Mouse (Mus musculus): ENCODE measurements around the gene Tenm2. TPM values are rescaled to one million over a fixed set of nuclear protein-coding genes. Genes with fewer than 3 reads are reported as not detected.

Tenm2 gene
- polyA plus RNA-seq, 1 experiment from 2014 or later = 77.0 TPM

- H3K4me3 ChIP-seq (ENCODE audit: low read depth, low read length) = no peak overlapping the region
- peaks cover 20% of the 10 kb centered on the region for H3K4me1 ChIP-seq (ENCODE audit: control insufficient read depth, insufficient read depth, low read length)
- no peaks in the 10 kb centered on the region for H3K36me3 ChIP-seq (ENCODE audit: control insufficient read depth, insufficient read depth, low read length)
- H3K4me2 ChIP-seq (ENCODE audit: low read length) = no peak overlapping the region
- 25% methylated on average over 8 of the region's 8 CpGs for WGBS
- peak overlapping the region; percentile 74 for H3K27ac ChIP-seq (ENCODE audit: low read length)
- no peaks in the 10 kb centered on the region for H3K9me3 ChIP-seq (replicated peaks; ENCODE audit: control insufficient read depth, low read length, poor library complexity, severe bottlenecking)
- peak; percentile 25; the same call in 1 of the 2 replicates for ATAC-seq
- no peaks in the 10 kb centered on the region for H3K27me3 ChIP-seq (ENCODE audit: control insufficient read depth, insufficient read depth, low read depth, low read length)
- H3K9ac ChIP-seq (ENCODE audit: low read depth, low read length) = no peak overlapping the region
Observed at GRCm38 (mm10) chr11:36121410-36121929, 1114.3 kb downstream of the Tenm2 start.

GRCm38 (mm10) chr11:36120591-36121409 lies 1115.0 kb downstream of the Tenm2 start:
- Histone ChIP-seq H3K9me3 (replicated peaks; ENCODE audit: control insufficient read depth, low read length, poor library complexity, severe bottlenecking) (no peaks in the 10 kb centered on the region), H3K36me3 (ENCODE audit: control insufficient read depth, insufficient read depth, low read length) (no peaks in the 10 kb centered on the region), H3K4me3 (ENCODE audit: low read depth, low read length) (no peak overlapping the region), H3K4me1 (ENCODE audit: control insufficient read depth, insufficient read depth, low read length) (peaks cover 20% of the 10 kb centered on the region), H3K27me3 (ENCODE audit: control insufficient read depth, insufficient read depth, low read depth, low read length) (no peaks in the 10 kb centered on the region), H3K27ac (ENCODE audit: low read length) (peak overlapping the region; percentile 74), H3K4me2 (ENCODE audit: low read length) (no peak overlapping the region), H3K9ac (ENCODE audit: low read depth, low read length) (no peak overlapping the region)
- 0 out of 2 replicates have a peak, but pooled peaks have one; percentile 37 for ATAC-seq
- 10% methylated on average over 7 of the region's 7 CpGs for WGBS

- no peak overlapping the region for H3K9ac ChIP-seq (ENCODE audit: low read depth, low read length)
Observed at GRCm38 (mm10) chr11:36113326-36113725, 1122.4 kb downstream of the Tenm2 start.

GRCm38 (mm10) chr11:36108970-36109731 lies 1126.6 kb downstream of the Tenm2 start:
- Histone ChIP-seq H3K4me1 (ENCODE audit: control insufficient read depth, insufficient read depth, low read length) (peaks cover 37% of the 10 kb centered on the region), H3K9ac (ENCODE audit: low read depth, low read length) (no peak overlapping the region), H3K27me3 (ENCODE audit: control insufficient read depth, insufficient read depth, low read depth, low read length) (no peaks in the 10 kb centered on the region), H3K4me2 (ENCODE audit: low read length) (no peak overlapping the region; the same call in 1 of the 2 replicates), H3K36me3 (ENCODE audit: control insufficient read depth, insufficient read depth, low read length) (no peaks in the 10 kb centered on the region), H3K4me3 (ENCODE audit: low read depth, low read length) (no peak overlapping the region), H3K9me3 (replicated peaks; ENCODE audit: control insufficient read depth, low read length, poor library complexity, severe bottlenecking) (no peaks in the 10 kb centered on the region), H3K27ac (ENCODE audit: low read length) (peak overlapping the region; percentile 81)
- peak; percentile 74 for ATAC-seq
- 11% methylated on average over 12 of the region's 12 CpGs for WGBS

More at GRCm38 (mm10) chr11:36113326-36113725, 1122.4 kb downstream of the Tenm2 start:
- H3K4me2 ChIP-seq (ENCODE audit: low read length) = no peak overlapping the region
- H3K4me1 ChIP-seq (ENCODE audit: control insufficient read depth, insufficient read depth, low read length) = peaks cover 23% of the 10 kb centered on the region
- H3K27ac ChIP-seq (ENCODE audit: low read length) = 0 out of 2 replicates have a peak overlapping the region, but pooled peaks have one; percentile 15
- H3K36me3 ChIP-seq (ENCODE audit: control insufficient read depth, insufficient read depth, low read length) = no peaks in the 10 kb centered on the region
- no peaks in the 10 kb centered on the region for H3K27me3 ChIP-seq (ENCODE audit: control insufficient read depth, insufficient read depth, low read depth, low read length)
- ATAC-seq = no peak
- no peaks in the 10 kb centered on the region for H3K9me3 ChIP-seq (replicated peaks; ENCODE audit: control insufficient read depth, low read length, poor library complexity, severe bottlenecking)
- 85% methylated on average over 12 of the region's 12 CpGs for WGBS
- H3K4me3 ChIP-seq (ENCODE audit: low read depth, low read length) = no peak overlapping the region

DNA sequence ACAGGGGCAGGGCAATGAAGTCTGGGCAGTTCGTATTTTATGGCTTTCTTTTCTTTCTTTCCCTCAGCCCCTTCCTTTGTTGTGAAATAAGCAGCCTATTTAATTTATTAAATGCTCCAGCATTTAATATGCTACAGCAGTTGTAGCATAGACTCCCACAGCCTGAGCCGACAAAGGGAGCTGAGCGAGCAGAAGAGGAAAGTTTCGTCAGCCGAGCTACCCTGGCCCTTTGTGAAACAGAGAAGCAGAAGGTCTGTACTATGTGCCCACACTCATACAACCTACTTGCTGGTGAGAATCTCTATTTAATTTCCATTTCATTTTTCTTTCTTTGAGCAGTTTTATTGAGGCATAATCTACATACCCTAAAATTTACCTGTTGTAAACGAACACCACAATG lies 1127.9 kb downstream of the Tenm2 start:
- Histone ChIP-seq H3K36me3 (ENCODE audit: control insufficient read depth, insufficient read depth, low read length) (no peaks in the 10 kb centered on the region), H3K4me2 (ENCODE audit: low read length) (no peak overlapping the region), H3K4me3 (ENCODE audit: low read depth, low read length) (no peak overlapping the region), H3K27me3 (ENCODE audit: control insufficient read depth, insufficient read depth, low read depth, low read length) (no peaks in the 10 kb centered on the region), H3K27ac (ENCODE audit: low read length) (peak overlapping the region; percentile 81; the same call in 1 of the 2 replicates), H3K4me1 (ENCODE audit: control insufficient read depth, insufficient read depth, low read length) (peaks cover 41% of the 10 kb centered on the region), H3K9me3 (replicated peaks; ENCODE audit: control insufficient read depth, low read length, poor library complexity, severe bottlenecking) (no peaks in the 10 kb centered on the region), H3K9ac (ENCODE audit: low read depth, low read length) (no peak overlapping the region)
- no peak for ATAC-seq
- 48% methylated on average over 6 of the region's 6 CpGs for WGBS

DNA sequence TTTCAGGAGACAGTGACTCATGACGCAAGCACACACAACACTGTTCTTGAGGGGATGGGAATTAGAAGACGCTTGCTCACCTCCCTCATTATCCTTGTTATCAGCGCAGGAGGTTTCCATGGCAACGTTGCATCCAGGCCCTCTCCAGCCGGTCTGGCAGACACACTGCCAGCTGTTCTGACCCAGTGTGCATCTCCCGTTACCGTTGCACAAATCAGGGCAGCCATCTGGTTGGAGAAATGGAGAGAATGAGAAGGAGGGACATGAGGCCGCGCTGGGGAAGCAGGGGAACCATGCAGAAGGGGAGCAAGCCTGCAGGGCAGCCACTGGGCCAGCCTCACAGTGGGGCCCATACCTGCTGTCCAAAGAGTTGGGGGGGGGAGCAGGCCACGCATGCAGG lies 1129.1 kb downstream of the Tenm2 start:
- peak; percentile 77 for ATAC-seq
- WGBS = 15% methylated on average over 10 of the region's 10 CpGs

GRCm38 (mm10) chr11:36103556-36103955 lies 1132.2 kb downstream of the Tenm2 start:
- Histone ChIP-seq H3K36me3 (ENCODE audit: control insufficient read depth, insufficient read depth, low read length) (no peaks in the 10 kb centered on the region), H3K9me3 (replicated peaks; ENCODE audit: control insufficient read depth, low read length, poor library complexity, severe bottlenecking) (no peaks in the 10 kb centered on the region), H3K4me2 (ENCODE audit: low read length) (no peak overlapping the region), H3K27me3 (ENCODE audit: control insufficient read depth, insufficient read depth, low read depth, low read length) (no peaks in the 10 kb centered on the region), H3K4me1 (ENCODE audit: control insufficient read depth, insufficient read depth, low read length) (peaks cover 23% of the 10 kb centered on the region), H3K4me3 (ENCODE audit: low read depth, low read length) (no peak overlapping the region), H3K27ac (ENCODE audit: low read length) (no peak overlapping the region), H3K9ac (ENCODE audit: low read depth, low read length) (no peak overlapping the region)
- WGBS = 26% methylated on average over 6 of the region's 6 CpGs
- no peak for ATAC-seq

More for the DNA sequence above, 1129.1 kb downstream of the Tenm2 start:
- Histone ChIP-seq H3K4me1 (ENCODE audit: control insufficient read depth, insufficient read depth, low read length) (peaks cover 41% of the 10 kb centered on the region), H3K27me3 (ENCODE audit: control insufficient read depth, insufficient read depth, low read depth, low read length) (no peaks in the 10 kb centered on the region), H3K27ac (ENCODE audit: low read length) (peak overlapping the region; percentile 64), H3K4me3 (ENCODE audit: low read depth, low read length) (no peak overlapping the region), H3K9ac (ENCODE audit: low read depth, low read length) (no peak overlapping the region), H3K9me3 (replicated peaks; ENCODE audit: control insufficient read depth, low read length, poor library complexity, severe bottlenecking) (no peaks in the 10 kb centered on the region), H3K36me3 (ENCODE audit: control insufficient read depth, insufficient read depth, low read length) (no peaks in the 10 kb centered on the region), H3K4me2 (ENCODE audit: low read length) (no peak overlapping the region)

- Histone ChIP-seq H3K9me3 (replicated peaks; ENCODE audit: control insufficient read depth, low read length, poor library complexity, severe bottlenecking) (no peaks in the 10 kb centered on the region), H3K27me3 (ENCODE audit: control insufficient read depth, insufficient read depth, low read depth, low read length) (no peaks in the 10 kb centered on the region), H3K27ac (ENCODE audit: low read length) (peak overlapping the region; percentile 5; the same call in 1 of the 2 replicates), H3K36me3 (ENCODE audit: control insufficient read depth, insufficient read depth, low read length) (no peaks in the 10 kb centered on the region), H3K4me3 (ENCODE audit: low read depth, low read length) (no peak overlapping the region), H3K9ac (ENCODE audit: low read depth, low read length) (no peak overlapping the region), H3K4me1 (ENCODE audit: control insufficient read depth, insufficient read depth, low read length) (peaks cover 2% of the 10 kb centered on the region; the same call in 1 of the 2 replicates), H3K4me2 (ENCODE audit: low read length) (no peak overlapping the region)
- 66% methylated on average over 14 of the region's 14 CpGs for WGBS
- ATAC-seq = peak; percentile 50
Observed at GRCm38 (mm10) chr11:36096219-36096618, 1139.5 kb downstream of the Tenm2 start.
